Mouse (Mus musculus) gastrocnemius, postnatal 25 days (tissue): ENCODE measurements around the gene Pacrg. TPM values are rescaled to one million over a fixed set of nuclear protein-coding genes. Genes with fewer than 3 reads are reported as not detected.

Experiments used
- DNase-seq: peaks from one replicate; pipeline ENCODE4 v3.0.0; 2022
- total RNA-seq, 2 experiments: library from RNA; stranded (reverse); gene quantifications; 1 replicate in 1 of 2; 2 replicates in 1 of 2; pipeline ENCODE4 v1.2.3; 2021

The Pacrg gene
- total RNA-seq, 2 experiments from 2014 or later = 1.8 to 2.0 TPM

- DNase-seq = no peak
Measured at GRCm38 (mm10) chr17:10405906-10406305, 434.2 kb downstream of the Pacrg start.

- no peak for DNase-seq
Measured at GRCm38 (mm10) chr17:10403186-10403585, 436.9 kb downstream of the Pacrg start.

- no peak for DNase-seq
Measured at GRCm38 (mm10) chr17:10402064-10402640, 438.0 kb downstream of the Pacrg start.

- DNase-seq = no peak
Measured at GRCm38 (mm10) chr17:10401529-10401928, 438.6 kb downstream of the Pacrg start.

GRCm38 (mm10) chr17:10399706-10400105 lies 440.4 kb downstream of the Pacrg start:
- no peak for DNase-seq

GRCm38 (mm10) chr17:10398871-10399270 lies 441.2 kb downstream of the Pacrg start:
- no peak for DNase-seq

- DNase-seq = no peak
Measured at GRCm38 (mm10) chr17:10397924-10398627, 442.0 kb downstream of the Pacrg start.

GRCm38 (mm10) chr17:10397336-10397735 lies 442.8 kb downstream of the Pacrg start:
- DNase-seq = no peak

- DNase-seq = no peak
Measured at GRCm38 (mm10) chr17:10396863-10397262, 443.2 kb downstream of the Pacrg start.

- DNase-seq = peak; percentile 45
Measured at GRCm38 (mm10) chr17:10394855-10395254, 445.3 kb downstream of the Pacrg start.

GRCm38 (mm10) chr17:10393766-10394165 lies 446.3 kb downstream of the Pacrg start:
- no peak for DNase-seq

- peak; percentile 43 for DNase-seq
Measured at GRCm38 (mm10) chr17:10392342-10393034, 447.6 kb downstream of the Pacrg start.

- peak; percentile 85 for DNase-seq
Measured at GRCm38 (mm10) chr17:10390232-10391172, 449.6 kb downstream of the Pacrg start.

- DNase-seq = no peak
Measured at GRCm38 (mm10) chr17:10389740-10390139, 450.4 kb downstream of the Pacrg start.

- no peak for DNase-seq
Measured at GRCm38 (mm10) chr17:10386548-10386947, 453.6 kb downstream of the Pacrg start.

GRCm38 (mm10) chr17:10383406-10383805 lies 456.7 kb downstream of the Pacrg start:
- DNase-seq = no peak

- DNase-seq = peak; percentile 51
Measured at GRCm38 (mm10) chr17:10378467-10379175, 461.5 kb downstream of the Pacrg start.

- DNase-seq = no peak
Measured at GRCm38 (mm10) chr17:10377606-10378005, 462.5 kb downstream of the Pacrg start.

- DNase-seq = no peak
Measured at GRCm38 (mm10) chr17:10374316-10374715, 465.8 kb downstream of the Pacrg start.

GRCm38 (mm10) chr17:10373727-10374126 lies 466.4 kb downstream of the Pacrg start:
- no peak for DNase-seq

GRCm38 (mm10) chr17:10372001-10372785 lies 467.9 kb downstream of the Pacrg start:
- DNase-seq = no peak
